Mouse (Mus musculus) olfactory bulb, adult 2 months (tissue): ENCODE results near the gene Cyb5rl.

Source experiments
- CTCF ChIP-seq: fragments of 200-500 bp; IDR thresholded peaks from 2 replicates; pipeline ENCODE4 v1.5.1; 2012; ENCODE audit warnings: low read depth, mild to moderate bottlenecking, low read length, moderate library complexity; ENCODE audit not compliant: insufficient read depth
- POLR2A ChIP-seq: fragments of 200-500 bp; IDR thresholded peaks from 2 replicates; pipeline ENCODE4 v1.6.1; 2012; ENCODE audit warnings: mild to moderate bottlenecking, low read depth, low read length, moderate library complexity; ENCODE audit not compliant: insufficient read depth

DNA sequence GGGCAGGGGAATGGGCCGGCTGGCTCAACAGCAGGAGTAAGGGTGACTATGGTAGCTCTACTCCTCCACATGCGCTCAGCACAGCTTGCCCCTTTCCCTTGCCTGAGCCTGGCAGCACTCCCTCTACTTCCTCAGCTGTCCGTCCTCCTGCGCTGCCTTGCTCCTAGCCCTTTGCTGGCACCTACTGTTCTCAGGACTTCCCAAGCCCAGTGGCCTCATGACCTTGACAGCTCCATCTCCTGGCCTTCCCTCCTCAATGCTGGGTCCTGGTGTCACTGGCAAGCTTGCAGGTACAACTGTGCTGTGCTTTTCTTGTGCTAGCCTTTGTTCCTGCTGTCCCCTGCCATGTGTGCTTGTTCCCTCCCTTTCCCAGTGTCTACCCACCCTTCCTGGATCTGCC is 16.3 kb downstream of the Cyb5rl start:
- TF ChIP-seq CTCF: no peak
- no peak for TF ChIP-seq POLR2A
